Mouse (Mus musculus): ENCODE measurements around the gene Golt1a. TPM values are rescaled to one million over a fixed set of nuclear protein-coding genes. Genes with fewer than 3 reads are reported as not detected.

Gene Golt1a
- total RNA-seq, 2 experiments from 2014 or later, result not detected

DNA sequence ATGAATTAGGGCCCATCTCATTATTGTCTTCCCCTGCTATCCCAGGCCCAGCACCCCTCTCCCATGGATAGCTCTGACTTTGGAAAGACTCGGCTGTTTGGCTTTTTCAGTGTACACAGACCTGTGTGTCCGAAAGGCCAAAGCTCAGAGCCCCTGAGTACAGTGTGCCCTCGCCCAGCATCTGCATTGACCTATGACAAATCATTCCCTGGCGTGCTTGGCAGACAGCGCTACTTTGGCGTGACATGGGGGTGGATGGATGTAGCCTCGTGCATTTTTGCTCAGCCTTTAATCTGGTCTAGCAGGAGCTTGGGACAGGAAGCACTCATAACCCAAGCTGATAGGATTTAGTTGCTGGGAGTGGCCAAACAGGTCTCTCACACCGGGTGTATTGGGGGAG lies 62.5 kb downstream of the Golt1a start:
- ATAC-seq (replicated peaks; ENCODE audit: poor library complexity, severe bottlenecking), result no peak

Other genes with a start within 250 kb of the Golt1a start
- gene Ppp1r15b, start 178.7 kb upstream of the Golt1a start, total RNA-seq (2014; fragmentation: Nextera tagmentation), result 52.3 and 53.9 TPM in 2 replicates
- gene Ppp1r15b, start 178.7 kb upstream of the Golt1a start, total RNA-seq (2017), result 75.7 and 78.5 TPM in 2 replicates
- 0.32 and 1.7 TPM in 2 replicates for gene Plekha6, start 145.6 kb upstream of the Golt1a start, total RNA-seq (2014; fragmentation: Nextera tagmentation)
- gene Plekha6, start 145.6 kb upstream of the Golt1a start, total RNA-seq (2017), result 0.65 TPM in 1 of 2 replicates, not detected in the other
- gene Kiss1, start 12.1 kb downstream of the Golt1a start, total RNA-seq (2014; fragmentation: Nextera tagmentation), result not detected in 2 replicates
- not detected in 2 replicates for gene Kiss1, start 12.1 kb downstream of the Golt1a start, total RNA-seq (2017)
- gene Ren1, start 40.7 kb downstream of the Golt1a start, total RNA-seq (2014; fragmentation: Nextera tagmentation), result not detected in 2 replicates
- gene Ren1, start 40.7 kb downstream of the Golt1a start, total RNA-seq (2017), result not detected in 2 replicates
- not detected in 2 replicates for gene Etnk2, start 53.8 kb downstream of the Golt1a start, total RNA-seq (2014; fragmentation: Nextera tagmentation)
- not detected in 2 replicates for gene Etnk2, start 53.8 kb downstream of the Golt1a start, total RNA-seq (2017)
- gene Sox13, start 114.6 kb downstream of the Golt1a start, total RNA-seq (2014; fragmentation: Nextera tagmentation), result 2.9 and 4.2 TPM in 2 replicates
- gene Sox13, start 114.6 kb downstream of the Golt1a start, total RNA-seq (2017), result 1.7 and 4.8 TPM in 2 replicates

Data from granulocyte monocyte progenitor cell, adult 5-6 weeks (primary cell).